Mouse (Mus musculus): Measurements from ENCODE around the gene Tnnt2.

The Tnnt2 gene

GRCm38 (mm10) chr1:135899991-135900515 is 63.9 kb downstream of the Tnnt2 start:
- no peak for DNase-seq (ENCODE audit: low spot score)
